Mouse (Mus musculus) neural tube, embryonic 13.5 days (tissue): ENCODE data around the gene Gm43064. TPM values are rescaled to one million over a fixed set of nuclear protein-coding genes. Genes with fewer than 3 reads are reported as not detected.
A peak's percentile ranks its signal among the peaks of the same experiment; 100 is the strongest.
"Not testable (repeated sequence)": the region's sequence is repeated elsewhere in the genome, so short reads cannot be mapped to it uniquely, and the experiment has no call there.

Experiments
- ATAC-seq: fragments of 200-750 bp; cut with Nextera tagmentation; 2 replicates; pipeline ENCODE4 v1.8.0; 2017; ENCODE audit warnings: low read depth, mild to moderate bottlenecking, moderate TSS enrichment, moderate library complexity
- H3K27ac ChIP-seq: fragments of 300-500 bp; sonication (generic); replicated peaks from 2 replicates; pipeline ENCODE4 v1.5.1; 2015; ENCODE audit warnings: moderate library complexity, mild to moderate bottlenecking, inconsistent platforms
- H3K27me3 ChIP-seq: fragments of 300-500 bp; sonication (generic); 2 replicates; pipeline ENCODE4 v1.6.1; 2015; ENCODE audit warnings: mild to moderate bottlenecking, inconsistent platforms
- H3K36me3 ChIP-seq: fragments of 300-500 bp; sonication (generic); 2 replicates; pipeline ENCODE4 v1.6.1; 2015; ENCODE audit warnings: mild to moderate bottlenecking, inconsistent platforms
- H3K4me1 ChIP-seq: fragments of 300-500 bp; sonication (generic); replicated peaks from 2 replicates; pipeline ENCODE4 v1.6.1; 2015; ENCODE audit warnings: inconsistent platforms
- H3K4me2 ChIP-seq: fragments of 300-500 bp; sonication (generic); 2 replicates; pipeline ENCODE4 v1.6.1; 2015; ENCODE audit warnings: inconsistent platforms, mild to moderate bottlenecking, moderate library complexity
- H3K4me3 ChIP-seq: fragments of 300-500 bp; sonication (generic); 2 replicates; pipeline ENCODE4 v1.5.1; 2015; ENCODE audit warnings: mild to moderate bottlenecking, inconsistent platforms
- H3K9ac ChIP-seq: fragments of 300-500 bp; sonication (generic); 2 replicates; pipeline ENCODE4 v1.6.1; 2015; ENCODE audit warnings: moderate library complexity, mild to moderate bottlenecking, inconsistent platforms
- H3K9me3 ChIP-seq: fragments of 300-500 bp; sonication (generic); 2 replicates; pipeline ENCODE4 v1.6.1; 2016; ENCODE audit warnings: inconsistent platforms
- WGBS: fragments of 180-500 bp; shearing (Covaris S2); methylation state at CpG from one replicate; pipeline ENCODE4 v1.1.7; 2015; 5-methylcytosine and 5-hydroxymethylcytosine counted together
- polyA plus RNA-seq: library from polyadenylated mRNA; unstranded; fragments of >200 nt; fragmentation: Nextera tagmentation; extraction: Ambion mirVana; gene quantifications from 2 replicates; pipeline ENCODE4 v1.2.1, GENCODE M21; 2015

Gene Gm43064
- polyA plus RNA-seq, 1 experiment from 2014 or later: 0.21 TPM

DNA sequence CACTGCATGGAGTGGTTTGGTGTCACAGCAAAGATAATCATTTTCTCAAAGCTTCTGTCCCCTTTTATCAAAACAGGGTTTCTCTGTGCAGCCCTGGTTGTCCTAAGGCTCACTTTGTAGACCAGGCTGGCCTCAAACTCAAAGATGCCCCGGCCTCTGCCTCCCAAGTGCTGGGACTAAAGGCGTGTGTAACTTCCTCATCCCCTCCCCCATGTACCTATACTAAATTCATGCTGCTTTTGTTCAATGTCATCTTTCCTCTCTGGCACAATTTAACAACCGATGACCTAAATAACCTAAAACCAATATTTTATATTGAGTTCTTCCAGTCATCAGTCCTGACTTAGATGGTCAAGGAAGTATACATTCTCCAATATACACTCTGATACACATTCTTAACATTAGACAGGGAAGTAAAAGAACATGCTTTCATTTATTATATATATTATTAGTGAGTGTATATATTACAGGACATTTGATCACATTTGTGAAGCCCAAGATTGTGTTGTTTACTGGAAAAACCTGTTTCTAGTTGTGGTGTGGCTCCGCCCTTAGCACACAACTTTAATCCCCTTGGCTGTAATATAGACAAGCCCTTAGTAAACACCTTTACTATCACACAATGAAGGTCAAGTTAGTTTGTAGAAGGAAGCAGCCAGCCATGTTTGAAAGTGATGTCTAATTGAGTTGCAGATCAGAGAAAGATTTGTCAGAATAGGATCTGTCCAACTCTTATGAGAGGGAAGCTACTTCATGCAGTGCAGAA is 26.3 kb upstream of the Gm43064 start:
- 90% methylated on average over 4 of the region's 4 CpGs for WGBS
- no peak overlapping the region for H3K9ac ChIP-seq
- H3K27me3 ChIP-seq: no peaks in the 10 kb centered on the region
- H3K9me3 ChIP-seq: no peaks in the 10 kb centered on the region
- peaks cover 2% of the 10 kb centered on the region; the same call in 1 of the 2 replicates for H3K36me3 ChIP-seq
- ATAC-seq: no peak
- no peak overlapping the region for H3K4me3 ChIP-seq
- no peak overlapping the region for H3K4me2 ChIP-seq
- no peak overlapping the region for H3K27ac ChIP-seq
- H3K4me1 ChIP-seq: peaks cover 17% of the 10 kb centered on the region

DNA sequence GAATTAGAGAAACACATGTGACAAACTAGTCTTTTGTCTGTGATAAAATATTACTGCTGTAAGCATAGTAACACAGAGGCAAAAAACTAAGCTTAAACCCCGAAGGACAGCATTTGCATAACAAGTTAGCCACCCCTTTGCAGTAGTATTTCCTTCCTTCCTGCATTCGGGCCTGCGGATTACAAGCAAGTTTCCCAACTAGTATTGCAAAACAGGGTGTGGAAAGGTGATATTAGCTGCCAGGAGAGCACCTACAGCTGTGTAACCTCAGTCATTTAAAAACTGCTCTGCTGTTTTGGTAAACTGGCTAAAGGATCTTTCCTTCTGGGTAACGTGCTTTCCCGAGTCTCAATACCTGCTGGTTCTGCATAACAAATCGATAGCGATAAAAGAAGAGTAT is 22.1 kb upstream of the Gm43064 start:
- Histone ChIP-seq H3K36me3 (no peaks in the 10 kb centered on the region), H3K4me3 (no peak overlapping the region), H3K4me1 (peaks cover 38% of the 10 kb centered on the region), H3K4me2 (no peak overlapping the region), H3K27ac (no peak overlapping the region), H3K27me3 (no peaks in the 10 kb centered on the region), H3K9me3 (no peaks in the 10 kb centered on the region), H3K9ac (no peak overlapping the region)
- no peak for ATAC-seq
- WGBS: 56% methylated on average over 7 of the region's 7 CpGs

DNA sequence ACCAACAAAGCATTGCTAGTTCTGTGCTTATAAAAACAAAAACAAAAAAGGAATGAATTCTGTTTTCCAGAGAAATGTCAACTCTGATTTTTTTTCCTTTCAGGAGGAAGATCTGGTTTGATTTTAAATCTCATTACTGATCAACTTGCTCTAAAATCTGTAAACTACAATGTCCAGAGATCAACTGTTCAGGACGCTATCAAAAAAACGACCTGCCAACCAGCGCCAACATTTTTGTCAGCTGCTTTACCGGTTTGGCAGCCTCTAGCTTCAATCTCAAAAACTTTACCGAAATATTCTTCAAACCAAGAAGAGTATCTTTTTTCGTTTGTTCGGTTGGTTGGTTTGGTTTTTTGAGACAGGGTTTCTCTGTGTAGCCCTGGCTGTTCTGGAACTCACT is 20.3 kb upstream of the Gm43064 start:
- Histone ChIP-seq H3K27me3 (peaks cover 8% of the 10 kb centered on the region; the same call in 1 of the 2 replicates), H3K9me3 (no peaks in the 10 kb centered on the region), H3K4me3 (peak overlapping the region; percentile 94; the same call in 1 of the 2 replicates), H3K9ac (no peak overlapping the region), H3K36me3 (no peaks in the 10 kb centered on the region), H3K4me1 (peaks cover 38% of the 10 kb centered on the region), H3K4me2 (peak overlapping the region; percentile 88), H3K27ac (0 out of 2 replicates have a peak overlapping the region, but pooled peaks have one; percentile 23)
- 87% methylated on average over 7 of the region's 7 CpGs for WGBS
- ATAC-seq: no peak

DNA sequence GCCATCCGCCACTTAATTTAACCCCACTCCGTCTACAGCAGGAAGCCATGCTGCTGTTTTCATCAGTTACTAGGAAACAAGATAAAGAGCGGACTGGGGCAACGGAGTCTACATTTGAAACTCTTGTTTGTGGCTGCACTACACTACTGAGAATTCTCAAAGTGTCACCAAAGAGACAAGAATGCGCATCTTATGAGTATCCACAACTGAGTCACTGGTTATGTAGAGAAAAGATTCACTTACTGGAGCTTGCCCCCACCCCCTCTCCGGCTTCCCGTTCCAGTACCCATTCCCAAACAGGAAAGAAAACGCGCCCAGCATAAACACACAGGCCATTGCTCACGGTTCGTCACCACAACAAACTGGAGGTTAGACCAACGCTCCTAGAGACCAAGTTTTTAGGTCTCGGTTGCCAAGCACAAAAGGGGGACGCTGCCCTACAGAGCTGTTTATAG is 19.5 kb upstream of the Gm43064 start:
- peak overlapping the region; percentile 95 for H3K27ac ChIP-seq
- H3K27me3 ChIP-seq: peaks cover 11% of the 10 kb centered on the region; the same call in 1 of the 2 replicates
- H3K9me3 ChIP-seq: no peaks in the 10 kb centered on the region
- H3K4me2 ChIP-seq: peak overlapping the region; percentile 88
- 3% methylated on average over 14 of the region's 14 CpGs for WGBS
- peaks cover 38% of the 10 kb centered on the region for H3K4me1 ChIP-seq
- no peak for ATAC-seq
- peak overlapping the region; percentile 96 for H3K9ac ChIP-seq
- peak overlapping the region; percentile 94 for H3K4me3 ChIP-seq
- no peaks in the 10 kb centered on the region for H3K36me3 ChIP-seq

DNA sequence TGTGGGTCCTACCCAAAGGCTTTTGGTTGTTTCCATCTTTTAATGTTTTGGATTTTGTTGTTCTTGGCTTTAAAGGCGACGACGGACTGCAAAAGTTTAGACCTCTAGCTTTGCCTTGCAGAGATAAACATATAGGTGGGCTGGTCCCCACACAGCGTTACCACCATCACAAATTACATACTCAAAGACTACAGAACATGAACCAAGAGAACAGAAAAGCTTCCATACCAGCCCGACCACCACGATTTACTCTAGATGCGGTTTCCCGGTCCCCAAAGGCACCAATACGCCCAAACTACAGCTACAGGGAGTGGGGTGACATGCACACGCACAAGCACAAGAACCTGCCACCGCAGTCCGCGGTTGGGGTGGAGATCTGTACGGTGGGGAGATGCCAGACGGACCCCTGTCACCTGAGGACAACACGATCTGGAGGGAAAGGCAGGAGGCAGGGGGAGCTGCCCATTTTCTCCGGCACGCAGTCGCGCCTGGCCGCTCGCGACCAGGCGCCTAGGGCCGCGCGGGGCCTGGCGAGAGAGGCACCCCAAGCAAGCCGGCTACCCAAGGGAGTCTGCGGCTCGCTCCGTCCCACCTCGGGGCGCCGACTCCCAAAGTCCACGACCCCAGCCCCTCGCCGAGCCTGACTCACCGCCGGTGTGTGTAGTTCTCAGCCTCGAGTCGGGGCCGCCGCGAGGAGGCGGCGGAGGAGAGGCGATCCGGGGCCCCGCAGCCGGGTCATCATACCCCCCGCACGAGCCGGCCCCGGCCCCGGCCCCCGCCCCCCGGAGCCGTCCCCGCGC is 18.8 kb upstream of the Gm43064 start:
- WGBS: under 1% methylated on average over 61 of the region's 61 CpGs
- H3K9me3 ChIP-seq: no peaks in the 10 kb centered on the region
- no peaks in the 10 kb centered on the region for H3K36me3 ChIP-seq
- H3K4me3 ChIP-seq: peak overlapping the region; percentile 94
- H3K4me1 ChIP-seq: peaks cover 32% of the 10 kb centered on the region
- peaks cover 11% of the 10 kb centered on the region; the same call in 1 of the 2 replicates for H3K27me3 ChIP-seq
- peak overlapping the region; percentile 96 for H3K9ac ChIP-seq
- H3K27ac ChIP-seq: peak overlapping the region; percentile 95
- H3K4me2 ChIP-seq: peak overlapping the region; percentile 88
- ATAC-seq: peak; percentile 86

DNA sequence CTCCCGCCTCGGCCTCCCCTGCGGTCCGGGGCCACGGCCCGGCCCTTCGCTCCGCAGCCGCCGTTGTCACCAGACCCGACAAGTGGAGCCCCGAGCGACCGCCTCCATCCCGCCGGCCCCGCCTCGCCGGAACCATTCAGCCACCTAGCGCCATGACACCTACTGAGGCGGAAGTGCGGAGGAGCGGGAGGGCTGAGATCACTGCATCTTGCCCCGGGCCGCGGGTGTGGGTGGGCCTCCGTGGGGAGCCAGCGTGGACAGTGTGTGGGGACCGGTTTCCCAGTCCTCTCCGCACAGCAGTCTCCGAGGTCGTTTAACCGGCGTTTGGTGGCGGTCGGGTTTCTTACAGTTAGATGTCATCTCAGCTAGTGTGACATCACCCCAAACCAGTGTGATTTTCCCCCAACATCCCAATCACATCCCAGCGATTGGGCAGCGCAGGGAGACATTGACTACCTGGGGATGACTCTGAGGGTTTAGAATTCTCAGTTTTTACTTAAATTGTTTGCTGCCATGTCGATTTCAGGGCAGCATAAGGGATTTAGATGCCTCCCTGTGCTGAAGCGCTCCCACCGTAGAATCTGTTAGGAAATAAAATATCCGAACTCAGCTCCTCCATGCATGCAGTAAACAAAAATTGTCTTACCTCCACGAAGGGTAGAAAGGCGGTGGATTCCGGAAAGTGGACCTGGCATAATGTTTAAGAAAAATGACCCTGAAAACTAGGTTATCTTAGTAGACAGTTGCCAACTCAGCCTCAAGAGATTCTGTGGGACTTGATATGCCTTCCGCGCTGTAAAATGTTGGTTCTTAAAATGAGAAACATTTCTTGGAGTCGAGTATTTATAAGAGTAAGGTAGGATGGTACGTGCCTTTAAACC is 17.9 kb upstream of the Gm43064 start, which contains the start of gene Hipk1:
Gene Hipk1 (minus strand): TSS at position 334 of the 881 bp plus-strand sequence.
- Histone ChIP-seq H3K4me2 (peak within 1 kb of the TSS; percentile 88), H3K27ac (peak within 1 kb of the TSS; percentile 95), H3K27me3 (peaks cover 19% of the 10 kb centered on the region; the same call in 1 of the 2 replicates), H3K9me3 (no peaks in the 10 kb centered on the region), H3K4me1 (peaks cover 32% of the 10 kb centered on the region), H3K4me3 (peak within 1 kb of the TSS; percentile 94), H3K9ac (peak within 1 kb of the TSS; percentile 96), H3K36me3 (no peaks in the 10 kb centered on the region)
- peak; percentile 97 for ATAC-seq
- WGBS: 10% methylated on average over 49 of the region's 49 CpGs

DNA sequence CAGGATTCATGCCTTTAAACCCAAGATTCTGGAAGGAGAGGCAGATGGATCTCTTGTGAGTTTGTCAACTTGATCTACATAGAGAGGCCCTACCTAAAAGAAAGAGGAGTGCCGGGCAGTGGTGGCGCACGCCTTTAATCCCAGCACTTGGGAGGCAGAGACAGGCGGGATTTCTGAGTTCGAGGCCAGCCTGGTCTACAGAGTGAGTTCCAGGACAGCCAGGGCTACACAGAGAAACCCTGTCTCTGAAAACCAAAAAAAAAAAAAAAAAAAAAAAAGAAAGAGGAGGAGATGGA is 17.3 kb upstream of the Gm43064 start:
- not testable (repeated sequence) for H3K36me3 ChIP-seq, ATAC-seq, H3K9me3 ChIP-seq
- peak overlapping the region; percentile 95; the same call in 1 of the 2 replicates for H3K27ac ChIP-seq
- peaks cover 31% of the 10 kb centered on the region for H3K4me1 ChIP-seq
- peak overlapping the region; percentile 94; the same call in 1 of the 2 replicates for H3K4me3 ChIP-seq
- peak overlapping the region; percentile 88 for H3K4me2 ChIP-seq
- WGBS: 77% methylated on average over 5 of the region's 5 CpGs
- peaks cover 23% of the 10 kb centered on the region; the same call in 1 of the 2 replicates for H3K27me3 ChIP-seq
- H3K9ac ChIP-seq: peak overlapping the region; percentile 96; the same call in 1 of the 2 replicates

DNA sequence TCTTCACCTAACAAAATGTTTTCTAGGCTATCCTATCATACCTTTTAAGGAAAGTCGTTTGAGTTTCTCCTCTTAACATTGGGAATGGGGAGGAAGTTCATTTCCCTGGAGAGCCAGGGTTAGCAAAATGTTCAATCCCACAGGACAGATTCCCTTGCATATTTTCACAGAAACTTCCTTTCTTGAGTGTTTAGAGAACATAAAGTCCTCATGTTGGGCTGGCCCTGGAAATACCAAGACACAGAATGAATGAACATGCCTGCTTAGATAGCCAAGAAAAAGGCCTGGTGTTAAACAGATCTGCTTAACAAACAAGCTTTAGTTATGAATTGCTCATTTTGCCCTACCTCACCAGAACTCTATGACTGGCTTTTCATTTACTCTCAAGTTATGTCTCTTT is 16.8 kb upstream of the Gm43064 start:
- H3K9ac ChIP-seq: no peak overlapping the region
- WGBS: 85% methylated on average over 1 of the region's 1 CpGs

DNA sequence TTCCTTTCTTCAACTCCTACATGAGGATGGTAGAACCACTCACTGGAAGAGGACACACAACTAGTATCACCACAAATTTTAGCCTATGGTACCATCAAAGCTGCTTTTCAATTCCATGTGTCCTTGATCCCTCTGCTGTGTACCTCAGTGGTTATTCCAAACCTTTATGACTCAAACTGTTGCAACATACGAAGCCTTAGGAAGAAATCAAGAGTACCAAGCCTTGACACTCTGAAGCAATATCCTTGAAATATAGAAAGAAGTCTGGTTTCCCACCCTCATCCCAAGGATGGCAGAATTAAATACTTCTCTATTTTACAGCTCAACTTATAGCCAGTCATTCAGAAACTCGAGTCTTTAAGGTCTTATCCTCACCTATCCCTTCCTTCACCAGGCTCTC is 13.0 kb upstream of the Gm43064 start:
- 63% methylated on average over 2 of the region's 2 CpGs for WGBS
- peaks cover 23% of the 10 kb centered on the region; the same call in 1 of the 2 replicates for H3K27me3 ChIP-seq
- H3K4me1 ChIP-seq: peaks cover 6% of the 10 kb centered on the region; the same call in 1 of the 2 replicates
- no peak overlapping the region for H3K4me2 ChIP-seq
- 0 out of 2 replicates have a peak, but pooled peaks cover 7% of the 10 kb centered on the region for H3K36me3 ChIP-seq
- ATAC-seq: no peak
- no peak overlapping the region for H3K4me3 ChIP-seq
- no peak overlapping the region for H3K9ac ChIP-seq
- H3K9me3 ChIP-seq: no peaks in the 10 kb centered on the region
- H3K27ac ChIP-seq: no peak overlapping the region

More for the DNA sequence above, 16.8 kb upstream of the Gm43064 start:
- H3K27me3 ChIP-seq: peaks cover 23% of the 10 kb centered on the region; the same call in 1 of the 2 replicates
- H3K27ac ChIP-seq: no peak overlapping the region
- no peaks in the 10 kb centered on the region for H3K36me3 ChIP-seq
- no peak for ATAC-seq
- no peak overlapping the region for H3K4me2 ChIP-seq
- peaks cover 28% of the 10 kb centered on the region for H3K4me1 ChIP-seq
- H3K9me3 ChIP-seq: no peaks in the 10 kb centered on the region
- H3K4me3 ChIP-seq: no peak overlapping the region

DNA sequence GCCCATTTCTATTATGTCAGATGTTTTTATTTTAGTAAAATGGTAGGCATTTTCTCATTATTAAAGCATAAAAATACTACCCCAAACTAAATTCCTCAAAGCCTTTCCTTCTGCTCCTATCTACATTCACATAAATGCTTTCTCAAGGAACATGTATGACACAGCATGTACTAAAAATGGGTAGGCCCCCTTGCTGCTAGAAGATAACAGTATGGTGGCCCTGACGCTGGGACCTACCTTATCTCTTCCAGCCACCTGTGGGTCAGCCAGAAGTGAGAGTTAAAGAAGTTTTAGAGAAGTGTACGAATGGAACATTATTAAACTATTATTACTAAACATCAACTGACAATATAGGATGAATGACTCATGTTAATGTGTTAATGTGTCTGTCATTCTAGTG is 9.9 kb upstream of the Gm43064 start:
- WGBS: 81% methylated on average over 2 of the region's 2 CpGs

More for the DNA sequence above, 9.9 kb upstream of the Gm43064 start:
- H3K4me2 ChIP-seq: no peak overlapping the region
- no peak overlapping the region for H3K27ac ChIP-seq
- ATAC-seq: no peak
- no peak overlapping the region for H3K9ac ChIP-seq
- 0 out of 2 replicates have a peak, but pooled peaks cover 12% of the 10 kb centered on the region for H3K27me3 ChIP-seq
- no peaks in the 10 kb centered on the region for H3K9me3 ChIP-seq
- no peaks in the 10 kb centered on the region for H3K4me1 ChIP-seq
- peaks cover 34% of the 10 kb centered on the region for H3K36me3 ChIP-seq
- H3K4me3 ChIP-seq: no peak overlapping the region
